Mouse (Mus musculus) ZHBTc4 (cell line): ENCODE measurements at regions not wholly inside any gene's neighbourhood (a gene's known extent, or its start where the extent isn't known, plus 50 kb on each side); places are given as distances from the start of the nearest gene placed in this dataset.

ENCODE experiments used
- DNase-seq: peaks from one replicate; pipeline ENCODE4 v3.0.0-alpha.2; 2011; ENCODE audit warnings: low read depth, low spot score

DNA sequence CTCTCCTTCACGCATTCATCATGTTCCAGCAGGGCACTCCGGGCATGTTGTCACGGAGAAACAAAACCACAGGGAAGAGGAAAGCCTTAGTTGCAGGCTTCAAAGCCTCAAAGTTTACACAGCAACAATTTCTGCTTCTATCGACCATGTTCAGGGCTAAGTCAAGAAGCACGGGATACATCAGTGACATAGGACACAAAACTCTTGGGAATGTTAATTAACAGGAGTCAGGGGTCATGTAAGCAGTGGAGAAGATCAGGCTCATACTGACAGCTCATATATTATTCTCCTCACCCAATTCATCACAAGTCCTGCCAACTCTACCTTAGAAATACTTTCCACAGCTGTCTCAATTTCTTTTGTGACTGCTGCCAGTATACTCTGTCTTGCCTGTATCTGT, 133.0 kb upstream of the Btbd3 start:
- DNase-seq = no peak

DNA sequence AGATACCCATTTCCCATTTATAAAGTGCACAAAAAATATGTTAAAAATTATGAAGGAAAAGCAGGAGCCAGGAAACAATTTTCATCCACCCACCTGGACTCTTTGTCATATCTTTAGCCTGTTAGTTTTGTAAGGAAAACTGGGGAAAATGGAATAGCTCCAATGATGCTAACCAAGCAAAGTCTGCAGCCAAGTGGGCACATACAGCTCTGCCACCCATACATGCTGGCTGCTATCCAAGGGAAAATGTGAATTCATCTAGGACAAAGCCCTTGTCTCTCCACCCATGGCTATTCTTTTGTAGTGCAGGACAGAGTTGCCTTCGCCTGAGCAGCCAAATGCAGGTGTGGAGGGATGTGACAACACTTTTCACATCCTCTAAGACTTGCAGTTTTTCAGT, 135.5 kb upstream of the Btbd3 start:
- DNase-seq = no peak

DNA sequence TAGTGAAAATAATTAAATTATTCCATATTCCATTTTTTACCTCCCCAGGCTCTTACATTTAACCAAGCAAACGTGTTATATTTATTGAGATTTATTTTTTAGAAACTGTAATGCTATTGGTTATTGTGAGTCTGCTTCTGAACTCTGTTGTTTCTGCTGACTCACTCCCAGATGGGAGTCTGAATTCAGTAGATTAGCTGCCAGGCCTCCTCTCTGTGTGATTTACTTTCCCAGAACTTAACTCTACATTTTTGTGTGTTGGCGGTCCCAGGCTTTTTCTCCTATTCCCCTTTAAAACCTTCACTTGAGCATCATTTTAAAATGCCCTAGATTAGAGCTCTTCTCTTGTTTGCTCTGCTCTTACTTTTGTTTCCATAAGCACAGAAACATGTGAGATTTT, 136.2 kb upstream of the Btbd3 start:
- DNase-seq = no peak

DNA sequence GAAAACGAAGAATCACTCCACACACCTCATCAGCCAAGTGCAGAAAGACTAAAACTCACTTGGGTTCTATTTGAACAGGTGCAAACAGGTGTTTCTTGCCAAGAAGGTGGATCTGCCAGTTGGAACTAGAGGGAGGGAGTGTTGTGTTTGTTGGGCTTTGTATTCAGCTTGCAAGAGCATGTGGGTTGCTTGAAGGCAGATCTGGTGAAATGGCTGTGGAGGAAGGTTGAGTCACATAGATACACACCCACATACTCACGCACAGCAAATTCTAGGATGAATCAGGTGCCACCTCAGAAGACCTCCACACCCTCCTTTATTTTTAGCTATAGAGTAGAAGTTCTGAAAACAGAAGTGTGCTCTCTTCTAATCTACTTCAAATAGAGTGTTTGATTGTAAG, 156.6 kb upstream of the Btbd3 start:
- no peak for DNase-seq

DNA sequence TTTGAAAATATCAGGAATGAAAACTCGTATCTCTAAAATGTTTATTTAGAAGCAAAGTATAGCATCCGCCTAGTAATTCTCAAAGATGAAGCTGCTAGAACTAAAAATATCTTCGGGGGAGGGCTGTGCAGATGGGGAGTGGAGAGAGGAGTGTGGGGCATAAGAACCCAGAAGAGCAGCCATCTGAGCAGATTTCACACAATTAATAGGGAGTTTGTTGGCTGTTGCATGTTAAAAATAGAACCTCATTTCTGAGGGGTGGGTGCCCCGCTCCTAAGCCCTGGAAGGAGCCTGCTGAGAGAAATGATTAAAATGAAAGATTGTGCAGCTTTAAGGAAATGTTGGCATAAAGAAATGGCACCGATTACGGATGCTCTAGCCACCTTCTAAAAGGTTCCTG, 171.0 kb upstream of the Btbd3 start:
- no peak for DNase-seq

DNA sequence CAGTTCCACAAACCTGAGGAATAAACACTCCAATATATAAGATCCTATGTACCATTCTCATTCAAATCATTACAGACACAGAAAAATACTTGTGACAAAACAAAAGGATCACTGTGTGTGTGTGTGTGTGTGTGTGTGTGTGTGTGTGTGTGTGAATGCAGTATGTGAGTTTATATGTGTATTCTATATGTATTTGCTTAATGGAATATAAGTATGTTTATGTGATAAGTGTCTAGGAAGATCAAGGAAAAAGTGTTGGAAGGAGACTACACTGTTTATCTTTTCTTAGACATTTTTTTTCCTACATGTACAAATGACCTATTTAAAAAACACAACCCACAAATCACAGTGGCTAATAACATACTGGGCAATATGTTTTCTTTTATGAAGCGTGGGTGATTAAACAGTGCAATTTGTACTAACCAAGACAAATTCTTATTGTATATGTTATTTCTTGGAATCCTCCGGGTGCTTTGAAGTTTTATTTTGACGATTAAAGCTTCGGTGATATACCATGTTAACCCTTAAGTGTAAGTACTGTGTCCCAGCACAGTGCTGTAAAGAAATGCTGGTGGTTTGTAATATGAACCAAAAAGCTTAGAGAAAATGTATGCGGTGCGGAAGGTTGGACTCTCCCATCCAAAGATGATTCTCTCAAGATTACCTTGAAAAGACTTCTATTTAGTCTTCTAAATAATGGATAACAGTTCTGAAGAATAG, 171.6 kb upstream of the Btbd3 start:
- DNase-seq = no peak

DNA sequence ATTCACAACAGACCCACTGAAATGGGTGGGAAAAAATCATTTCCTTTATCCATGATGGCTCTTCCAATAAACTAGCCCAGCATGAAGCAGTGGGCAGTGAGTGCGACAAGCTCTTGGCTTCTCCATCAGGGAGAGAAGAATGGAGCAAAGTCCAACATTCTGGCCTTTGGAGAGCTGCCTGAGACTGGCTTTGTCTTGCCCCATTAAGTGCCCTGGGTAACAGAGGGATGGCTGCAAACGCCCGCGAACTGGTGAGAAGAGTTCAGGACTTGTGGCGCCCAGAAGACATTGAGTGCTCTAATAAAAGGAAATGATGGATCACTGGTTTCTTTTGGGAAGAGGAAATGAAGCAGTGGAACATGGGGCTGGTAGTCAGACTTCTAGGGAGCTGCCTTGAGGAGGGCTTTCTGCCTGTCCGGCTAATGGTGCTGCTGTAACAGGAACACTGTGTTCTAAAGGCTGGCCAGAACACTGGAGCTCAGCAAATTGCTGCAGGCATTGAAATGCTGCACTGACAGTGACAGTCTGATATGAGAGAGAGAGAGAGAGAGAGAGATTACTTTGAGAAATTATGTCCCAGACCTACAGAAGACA, 182.2 kb upstream of the Btbd3 start:
- DNase-seq = no peak

DNA sequence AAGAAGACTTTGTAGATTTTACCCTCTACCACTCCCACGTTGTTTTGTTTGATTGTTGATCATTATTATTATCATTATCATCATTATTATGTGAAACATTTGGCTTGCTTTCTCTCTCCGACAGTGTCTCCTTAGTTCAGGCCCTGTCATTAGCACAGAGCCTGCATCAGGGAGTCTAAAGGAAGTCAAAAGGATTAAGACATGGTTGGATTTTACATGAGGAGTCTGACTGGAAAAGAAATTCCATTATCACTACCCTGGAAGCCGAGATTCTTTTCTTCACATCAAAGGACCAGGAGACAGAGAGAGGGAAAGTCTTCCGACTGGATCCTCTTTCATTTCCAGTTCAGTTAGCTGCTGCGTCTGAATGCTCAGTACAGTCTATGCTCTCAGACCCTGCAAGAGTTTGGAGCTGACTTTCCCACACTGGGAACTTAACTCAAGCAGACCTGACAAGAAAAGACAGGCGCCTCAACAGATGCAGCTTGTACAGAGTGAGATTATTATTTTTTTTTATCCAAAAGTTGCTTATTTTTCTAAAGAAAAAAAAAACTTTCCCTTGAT, 184.1 kb upstream of the Btbd3 start:
- no peak for DNase-seq

DNA sequence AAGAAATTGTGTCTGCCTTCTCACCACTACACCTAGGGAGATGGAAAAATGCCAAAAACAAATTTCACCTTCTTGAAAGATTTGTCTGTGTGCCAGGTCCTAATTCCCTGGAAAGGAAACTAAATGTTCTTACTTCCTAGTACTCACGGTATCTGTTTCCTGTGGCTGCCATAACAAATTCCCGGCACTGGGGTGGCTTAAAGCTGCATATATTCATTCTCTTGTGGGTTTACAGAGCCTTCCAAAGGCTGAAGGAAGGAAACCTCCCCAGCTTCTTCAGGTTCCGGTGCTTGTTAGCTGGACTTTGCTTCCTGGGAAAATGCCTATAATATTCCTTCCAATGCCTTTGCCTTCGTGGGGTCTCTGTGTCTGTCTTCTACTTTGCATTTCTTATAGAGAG, 203.3 kb upstream of the Btbd3 start:
- DNase-seq = no peak

DNA sequence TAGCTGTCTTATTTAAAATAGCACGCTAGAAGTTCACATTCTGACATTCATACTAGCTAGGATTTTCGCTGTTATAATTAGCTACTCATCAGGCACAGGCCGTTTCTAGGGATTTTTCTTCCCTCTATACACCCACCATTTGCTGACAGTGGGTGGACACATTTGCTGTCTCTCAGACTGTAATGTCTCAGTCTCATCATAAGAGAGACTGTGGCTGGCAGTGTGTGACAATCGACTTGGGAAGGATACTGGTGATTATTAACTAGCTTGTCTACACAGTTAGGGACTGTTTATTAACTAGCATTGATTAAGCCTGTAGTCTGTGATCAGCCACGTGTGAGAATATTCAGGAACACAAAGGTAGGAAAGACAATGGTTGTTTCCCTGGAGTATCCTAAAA, 208.0 kb upstream of the Btbd3 start:
- DNase-seq = no peak

DNA sequence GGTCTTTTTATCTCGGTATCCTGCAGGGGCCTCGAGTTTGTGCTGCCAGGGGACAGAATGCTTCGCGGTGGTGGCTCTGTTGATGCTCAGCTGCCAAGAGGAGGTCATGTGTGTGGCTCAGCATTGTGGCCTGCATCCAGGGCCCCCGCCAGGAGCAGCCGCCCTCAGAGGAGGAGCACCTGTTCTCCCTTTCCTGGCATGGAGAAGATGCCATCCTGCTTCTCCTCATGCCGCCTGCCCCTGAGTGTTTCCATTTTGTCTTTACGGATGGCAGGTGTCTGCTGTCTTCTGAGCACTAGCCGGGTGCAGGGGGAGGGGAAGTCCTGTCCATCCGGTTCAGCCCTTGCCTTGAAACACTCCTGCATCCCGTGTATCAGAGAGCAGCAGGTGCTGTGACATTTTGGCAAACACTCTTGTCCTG, 208.6 kb upstream of the Btbd3 start:
- DNase-seq = peak; percentile 20

DNA sequence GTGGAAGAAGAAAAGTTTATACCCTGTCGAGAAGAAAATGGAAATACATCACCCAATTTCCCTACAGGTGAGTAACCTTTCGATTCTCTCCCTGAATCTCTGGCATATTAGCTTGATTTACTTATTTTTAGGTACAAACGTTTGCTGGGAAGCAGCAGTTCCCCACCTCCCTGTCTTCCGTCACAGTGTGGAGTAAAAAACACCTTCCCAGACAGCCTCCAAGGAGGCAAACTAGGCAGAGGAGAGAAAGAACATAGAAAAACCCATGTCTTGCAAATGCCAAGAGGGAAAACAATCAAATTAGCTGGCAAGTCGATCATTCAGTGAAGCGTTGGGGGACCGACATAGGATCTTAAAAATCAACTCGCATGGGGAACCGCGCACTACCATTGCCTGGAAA, 209.0 kb upstream of the Btbd3 start:
- DNase-seq = no peak

DNA sequence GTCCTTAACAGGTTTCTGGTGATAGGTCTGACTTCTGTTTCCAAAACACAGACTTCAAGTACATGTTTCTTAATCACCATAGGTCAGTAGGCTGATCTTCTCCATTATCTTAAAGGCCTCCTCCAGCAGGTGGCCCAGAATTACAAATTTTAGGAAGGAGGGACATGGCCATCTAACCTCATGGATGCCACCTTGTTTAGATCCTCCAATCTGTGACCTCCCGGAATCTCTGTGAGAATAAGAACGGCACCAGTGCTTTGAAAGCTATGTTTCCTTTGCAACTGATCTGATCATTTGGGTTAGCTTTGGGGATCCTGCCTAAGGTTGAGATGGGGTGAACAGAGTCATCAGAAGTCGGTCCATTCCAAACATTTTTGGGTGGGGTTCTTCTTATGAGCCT, 209.4 kb upstream of the Btbd3 start:
- DNase-seq = no peak

DNA sequence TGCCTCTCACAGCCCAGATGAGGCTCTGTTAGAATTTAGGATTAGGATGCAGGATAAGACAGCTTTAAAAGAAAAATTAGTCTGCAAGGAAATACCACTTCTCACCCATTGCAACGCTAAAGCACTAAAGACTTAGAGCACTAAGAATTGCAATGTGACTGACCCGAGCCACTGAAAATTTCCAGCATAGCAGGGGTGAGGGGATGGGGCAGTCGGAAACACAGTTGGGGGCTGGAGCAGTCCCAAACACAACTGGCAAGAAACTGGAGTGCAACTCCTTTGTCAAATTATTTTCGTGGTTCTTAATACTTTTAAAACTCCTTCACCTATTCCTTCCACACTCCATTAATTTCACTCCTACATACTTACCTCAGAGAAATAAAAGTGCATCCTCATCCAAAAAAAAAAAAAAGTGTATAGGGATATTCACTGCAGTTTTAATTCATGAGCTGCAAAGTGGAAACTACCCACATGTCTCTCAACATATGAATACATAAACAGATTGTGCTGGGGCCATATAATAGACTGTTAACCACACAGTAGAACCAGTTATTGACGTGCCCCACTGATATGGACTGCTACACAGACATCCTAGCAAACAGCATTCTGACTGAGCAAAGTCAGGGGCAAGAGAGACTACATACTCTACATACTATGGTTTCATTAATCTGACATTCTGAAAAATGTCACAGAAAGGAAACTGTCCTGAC, 210.3 kb upstream of the Btbd3 start:
- DNase-seq = no peak

DNA sequence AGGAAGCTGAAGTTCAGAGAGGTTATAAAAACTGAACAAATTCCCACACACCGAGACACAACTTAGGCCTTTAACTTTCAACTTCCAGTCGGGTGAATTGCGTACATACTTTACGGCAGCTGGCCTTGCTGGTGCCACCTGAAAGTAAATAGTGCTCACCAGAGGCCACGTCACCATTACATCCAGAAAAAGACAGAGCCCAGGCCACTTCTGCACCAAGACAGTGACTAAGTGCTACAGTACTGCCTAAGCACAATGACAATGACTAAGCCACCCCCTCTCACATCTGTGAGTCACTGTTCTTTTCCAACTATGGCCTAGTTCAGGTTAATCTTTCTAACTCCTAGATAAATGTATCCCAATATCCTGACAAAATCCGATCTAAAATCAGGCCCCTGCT, 215.7 kb upstream of the Btbd3 start:
- DNase-seq = no peak

DNA sequence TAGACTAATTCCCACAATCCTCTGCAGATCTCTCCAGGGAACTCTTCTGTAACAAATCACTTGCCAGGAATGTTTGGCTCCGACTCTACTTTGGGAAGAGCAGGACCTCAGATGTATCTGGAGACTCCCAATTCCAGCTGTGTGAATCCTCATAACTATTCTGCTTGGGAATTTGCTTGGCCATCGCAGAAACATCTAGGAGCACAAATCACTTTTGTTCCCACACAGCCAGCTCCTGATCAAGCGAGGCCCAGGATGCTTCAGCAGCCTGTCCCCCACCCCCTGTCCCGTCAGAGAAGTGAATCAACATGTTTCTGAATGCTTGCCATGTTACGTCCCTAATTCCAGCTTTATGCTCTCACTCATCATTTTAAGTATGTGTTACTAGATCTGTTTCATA, 216.1 kb upstream of the Btbd3 start:
- no peak for DNase-seq

DNA sequence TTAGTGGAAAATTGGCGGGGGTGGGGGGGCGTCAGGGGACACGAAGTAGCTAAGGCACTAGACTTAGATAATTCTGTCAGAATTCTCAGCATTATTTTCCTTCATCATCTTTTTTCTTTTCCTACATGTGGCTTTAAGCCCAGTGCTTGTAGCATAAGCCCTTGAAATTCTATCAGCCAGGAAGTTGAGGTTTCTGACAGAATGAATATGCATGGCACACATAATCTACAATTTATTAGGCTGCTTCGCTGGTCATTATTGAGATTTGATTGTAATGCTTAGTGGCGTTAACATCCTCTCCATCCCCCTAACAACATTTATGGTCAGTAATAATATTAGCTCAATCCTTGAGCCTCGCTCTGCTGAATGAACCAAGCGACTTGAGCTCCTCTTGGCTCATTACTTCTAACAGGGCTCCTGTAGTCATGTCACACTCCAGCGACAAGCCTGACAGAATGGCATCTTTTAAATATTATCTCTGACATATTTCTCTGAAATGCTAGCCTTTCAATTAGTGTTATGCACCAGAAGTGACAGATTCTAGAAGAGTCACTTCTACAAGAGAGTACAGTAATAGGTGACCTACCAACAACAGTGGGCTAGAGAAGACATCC, 222.1 kb upstream of the Btbd3 start:
- DNase-seq = no peak

DNA sequence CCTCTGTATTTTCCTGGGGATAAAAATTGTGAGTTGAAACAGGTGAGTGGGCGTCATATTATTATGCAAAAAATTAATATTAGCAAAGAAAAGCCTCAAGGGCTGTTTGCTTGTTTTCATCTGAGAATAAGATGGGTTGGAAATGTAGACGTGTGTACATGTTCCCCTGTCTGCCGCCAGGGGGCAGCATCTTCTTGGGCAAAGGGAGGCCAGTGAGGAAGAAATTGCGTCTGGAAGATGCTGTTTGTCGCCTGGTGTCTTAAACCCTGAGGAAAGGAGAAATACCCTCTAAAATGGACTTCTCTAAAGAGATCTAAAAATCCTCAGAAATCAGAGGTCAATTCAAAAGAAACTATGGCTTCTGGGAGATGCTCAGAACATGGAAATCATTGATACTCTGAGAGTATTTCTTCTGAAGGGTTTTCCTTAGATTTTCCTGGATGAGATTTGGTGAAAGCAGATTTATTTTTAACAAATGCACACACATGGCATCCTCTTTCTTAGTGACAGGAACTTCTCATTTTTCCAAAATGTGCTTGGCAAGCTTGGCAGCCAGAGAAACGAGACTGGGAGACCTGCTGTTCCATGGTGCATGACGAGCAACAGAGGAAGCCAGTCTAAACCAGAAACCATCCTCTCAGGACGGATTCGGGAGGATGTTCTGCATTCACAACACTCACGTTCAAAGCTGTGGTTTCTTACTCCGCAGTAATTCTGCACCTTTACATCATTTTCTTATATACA, 222.8 kb upstream of the Btbd3 start:
- DNase-seq = peak; percentile 70

DNA sequence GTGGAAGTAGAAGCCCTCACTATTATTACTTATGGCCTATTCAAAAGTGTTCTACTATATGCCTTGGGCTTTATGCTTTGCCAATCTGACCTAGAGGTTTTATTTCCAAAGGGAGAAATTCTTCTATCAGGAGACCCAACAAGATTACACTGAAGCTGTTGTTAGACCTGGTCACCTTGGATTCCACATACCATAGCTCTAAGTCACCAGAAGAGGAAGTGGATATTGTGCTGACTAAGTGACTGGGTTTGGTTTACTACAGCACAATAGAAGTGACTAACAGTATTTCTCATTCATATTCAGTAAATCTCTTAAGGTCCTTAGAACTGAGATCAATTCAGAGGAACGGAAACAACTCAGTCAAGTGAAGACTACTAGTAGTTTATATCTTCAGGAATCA, 229.0 kb upstream of the Btbd3 start:
- DNase-seq = no peak

DNA sequence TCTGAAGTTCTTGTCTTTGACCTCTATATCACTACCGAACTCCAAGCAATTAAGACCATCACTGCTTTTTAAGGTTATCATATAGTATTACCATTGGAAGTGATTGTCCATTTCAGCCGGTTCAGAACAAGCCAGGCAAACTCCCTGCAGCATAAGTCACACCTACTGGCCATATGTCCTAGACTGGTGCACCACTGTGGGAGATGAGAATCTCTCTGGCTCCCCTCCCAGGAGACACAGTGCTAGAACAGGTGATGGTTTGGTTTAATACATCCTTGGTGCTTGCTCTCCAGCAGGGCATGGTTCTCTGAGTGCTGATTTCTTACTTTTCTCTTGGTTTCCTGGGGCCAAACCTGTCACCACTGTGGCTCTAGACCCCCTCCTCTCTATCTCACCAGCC, 232.8 kb upstream of the Btbd3 start:
- peak; percentile 7 for DNase-seq

DNA sequence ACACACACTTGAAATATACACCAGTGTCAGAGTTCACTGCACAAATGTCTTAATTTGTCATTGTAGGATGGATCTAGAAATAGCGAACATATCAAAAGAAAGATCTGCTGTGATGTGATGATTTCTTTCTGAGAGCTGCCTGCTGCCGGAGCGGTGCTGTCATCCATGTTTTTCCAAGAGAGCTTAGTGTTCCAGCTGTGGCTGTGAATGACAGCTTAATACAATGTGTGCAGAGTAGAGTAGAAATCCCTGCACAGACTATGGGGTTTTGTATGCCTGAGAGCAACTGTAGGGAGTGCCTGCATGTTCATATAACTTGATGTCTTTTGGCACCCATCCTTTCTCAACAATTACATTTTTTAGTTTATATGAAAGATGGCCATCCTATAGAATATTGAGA, 274.6 kb upstream of the Btbd3 start:
- DNase-seq = no peak

DNA sequence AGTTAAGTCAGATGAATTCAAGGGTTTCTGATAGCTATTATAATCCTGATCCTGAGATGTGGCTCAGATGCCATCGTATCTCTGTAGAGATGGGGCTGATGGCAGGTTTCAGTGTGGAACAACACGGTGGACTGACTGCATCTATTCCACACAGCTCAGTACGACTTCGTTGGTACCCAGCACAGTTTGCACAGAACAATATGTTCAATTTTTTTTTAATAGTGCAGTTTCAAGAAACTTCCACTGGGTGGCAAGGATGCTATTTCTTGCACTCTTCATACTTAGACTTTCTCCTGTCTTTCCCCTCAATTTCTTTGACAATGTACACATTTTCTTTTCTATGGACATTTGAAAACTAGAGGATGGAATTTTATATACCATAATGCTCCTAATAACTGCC, 278.6 kb upstream of the Btbd3 start:
- peak; percentile 7 for DNase-seq
